Mouse (Mus musculus): ENCODE measurements around the gene Poglut1.
A peak's percentile ranks its signal among the peaks of the same experiment; 100 is the strongest.
"Not testable (repeated sequence)": the region's sequence is repeated elsewhere in the genome, so short reads cannot be mapped to it uniquely, and the experiment has no call there.

Poglut1 gene

GRCm38 (mm10) chr16:38536544-38537146 is 13.4 kb downstream of the Poglut1 start:
- DNase-seq (ENCODE audit: low spot score in 2 of 2): peak; percentile 35 to 61

GRCm38 (mm10) chr16:38526264-38526663 is 23.8 kb downstream of the Poglut1 start:
- no peak for DNase-seq (ENCODE audit: low spot score in 2 of 2)

- DNase-seq (ENCODE audit: low spot score in 2 of 2): peak; percentile 89 to 92
These were observed 27.7 kb downstream of the Poglut1 start, which contains the start of gene Timmdc1 for GRCm38 (mm10) chr16:38522129-38523084. Gene Timmdc1 (minus strand): TSS chr16:38522663.

GRCm38 (mm10) chr16:38521211-38521987 is 28.7 kb downstream of the Poglut1 start:
- DNase-seq (ENCODE audit: low spot score in 2 of 2): no peak

GRCm38 (mm10) chr16:38519140-38519539 is 30.9 kb downstream of the Poglut1 start:
- no peak for DNase-seq (ENCODE audit: low spot score in 2 of 2)

GRCm38 (mm10) chr16:38510846-38511245 is 39.2 kb downstream of the Poglut1 start:
- DNase-seq (ENCODE audit: low spot score in 2 of 2): no peak

GRCm38 (mm10) chr16:38506041-38506634 is 43.9 kb downstream of the Poglut1 start:
- peak; percentile 22 to 32 for DNase-seq (ENCODE audit: low spot score in 2 of 2)

- DNase-seq (ENCODE audit: low spot score in 2 of 2): no peak
These were observed 46.5 kb downstream of the Poglut1 start for GRCm38 (mm10) chr16:38503528-38503927.

- no peak for DNase-seq (ENCODE audit: low spot score in 2 of 2)
These were observed 47.6 kb downstream of the Poglut1 start for GRCm38 (mm10) chr16:38502469-38502868.

- DNase-seq (ENCODE audit: low spot score in 2 of 2): no peak
These were observed 53.4 kb downstream of the Poglut1 start for GRCm38 (mm10) chr16:38496604-38497140.

- no peak for DNase-seq (ENCODE audit: low spot score in 2 of 2)
These were observed 56.2 kb downstream of the Poglut1 start for GRCm38 (mm10) chr16:38493890-38494289.

GRCm38 (mm10) chr16:38492551-38492950 is 57.5 kb downstream of the Poglut1 start:
- DNase-seq (ENCODE audit: low spot score in 2 of 2): no peak

- peak in 1 of 2 experiments; percentile 30 for DNase-seq (ENCODE audit: low spot score in 2 of 2)
These were observed 66.3 kb downstream of the Poglut1 start for GRCm38 (mm10) chr16:38483582-38484309.

- peak in 1 of 2 experiments; percentile 42 for DNase-seq (ENCODE audit: low spot score in 2 of 2)
These were observed 67.1 kb downstream of the Poglut1 start for GRCm38 (mm10) chr16:38482780-38483562.

GRCm38 (mm10) chr16:38481327-38481726 is 68.7 kb downstream of the Poglut1 start:
- no peak for DNase-seq (ENCODE audit: low spot score in 2 of 2)

- no peak for DNase-seq (ENCODE audit: low spot score in 2 of 2)
These were observed 71.8 kb downstream of the Poglut1 start for GRCm38 (mm10) chr16:38478296-38478695.

GRCm38 (mm10) chr16:38477241-38477608 is 72.8 kb downstream of the Poglut1 start:
- DNase-seq (ENCODE audit: low spot score in 2 of 2): not testable (repeated sequence)

- peak in 1 of 2 experiments; percentile 53 for DNase-seq (ENCODE audit: low spot score in 2 of 2)
These were observed 73.5 kb downstream of the Poglut1 start for GRCm38 (mm10) chr16:38476312-38477240.

Measured in urinary bladder, adult 18-20 months (tissue).